Mouse (Mus musculus): ENCODE measurements around the gene Rtp2.
"Not testable (repeated sequence)": the region's sequence is repeated elsewhere in the genome, so short reads cannot be mapped to it uniquely, and the experiment has no call there.

Gene Rtp2

DNA sequence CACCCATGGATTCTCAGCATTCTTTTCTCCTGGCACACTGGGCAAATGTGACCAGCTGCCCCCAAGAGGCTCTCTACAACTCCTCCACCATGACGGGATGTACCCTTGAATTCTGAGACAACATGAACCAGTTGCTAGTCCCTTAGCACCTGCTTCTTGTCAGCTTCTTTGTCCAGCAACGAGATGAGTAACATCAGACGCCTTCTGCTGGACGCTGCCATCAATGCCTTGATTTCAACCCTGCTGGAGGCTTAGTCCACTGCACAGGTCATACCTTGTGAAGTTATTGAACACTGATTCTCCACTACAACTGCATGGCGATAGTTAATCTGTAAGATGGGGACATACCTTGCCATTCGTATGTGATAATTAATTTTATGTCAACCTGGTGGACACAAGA lies 15.5 kb upstream of the Rtp2 start:
- DNase-seq, result no peak

DNA sequence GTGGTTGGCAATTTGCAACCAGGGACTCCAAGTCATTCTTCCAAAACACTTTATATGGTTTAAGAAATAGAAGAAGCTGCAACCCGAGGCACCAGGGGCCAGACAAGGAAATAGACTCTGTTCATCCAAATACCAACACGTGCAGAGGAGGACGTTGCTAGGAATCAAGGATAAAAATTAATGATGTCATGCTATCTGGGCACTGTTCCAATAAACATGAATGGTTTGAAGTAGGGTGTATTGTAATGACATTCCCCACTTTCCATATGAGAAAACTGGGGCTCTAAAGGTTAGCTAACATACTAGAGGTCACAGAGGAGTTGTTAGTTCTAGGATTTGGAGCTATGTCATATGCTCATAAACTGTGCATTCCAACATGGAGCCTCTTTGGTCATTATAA lies 12.6 kb upstream of the Rtp2 start:
- no peak for DNase-seq

DNA sequence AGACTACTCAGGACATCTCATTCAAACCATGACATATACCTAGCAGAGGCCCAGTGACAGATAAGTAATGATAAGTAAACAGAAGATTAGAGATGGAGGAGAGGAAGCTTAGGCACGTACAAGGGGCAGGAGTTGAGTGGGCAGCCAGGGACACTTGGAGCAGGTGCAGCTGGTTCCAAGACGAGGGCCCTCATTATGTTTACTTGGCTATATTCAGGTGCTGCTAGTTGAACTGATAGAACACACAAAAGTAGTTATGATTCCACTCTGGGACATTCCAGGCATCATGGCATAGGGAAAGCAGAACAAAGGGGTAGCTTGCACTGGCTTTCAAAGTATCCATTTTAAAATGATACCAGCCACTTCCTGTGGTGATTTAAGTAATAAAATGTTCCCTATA lies 2.2 kb upstream of the Rtp2 start:
- no peak for DNase-seq

DNA sequence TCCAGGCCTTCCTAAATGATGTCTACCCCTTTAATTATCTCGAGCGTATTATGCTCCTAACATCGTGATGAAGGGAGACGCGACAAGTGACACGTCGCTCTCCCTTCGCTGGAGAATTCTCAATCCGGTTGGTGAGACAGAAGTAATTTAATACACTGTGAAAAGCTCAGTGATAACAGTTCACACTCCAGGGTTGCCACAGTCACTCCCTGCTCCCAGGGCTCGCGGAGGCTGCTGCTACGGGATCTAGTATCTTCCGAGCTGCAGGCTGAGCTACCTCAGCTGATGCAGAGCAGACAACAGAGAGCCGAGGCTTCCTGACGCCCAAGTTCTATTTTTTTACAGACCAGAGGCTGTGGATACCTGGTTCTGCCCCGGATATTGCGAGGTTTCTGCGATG lies 919 bp downstream of the Rtp2 start:
- no peak for DNase-seq

DNA sequence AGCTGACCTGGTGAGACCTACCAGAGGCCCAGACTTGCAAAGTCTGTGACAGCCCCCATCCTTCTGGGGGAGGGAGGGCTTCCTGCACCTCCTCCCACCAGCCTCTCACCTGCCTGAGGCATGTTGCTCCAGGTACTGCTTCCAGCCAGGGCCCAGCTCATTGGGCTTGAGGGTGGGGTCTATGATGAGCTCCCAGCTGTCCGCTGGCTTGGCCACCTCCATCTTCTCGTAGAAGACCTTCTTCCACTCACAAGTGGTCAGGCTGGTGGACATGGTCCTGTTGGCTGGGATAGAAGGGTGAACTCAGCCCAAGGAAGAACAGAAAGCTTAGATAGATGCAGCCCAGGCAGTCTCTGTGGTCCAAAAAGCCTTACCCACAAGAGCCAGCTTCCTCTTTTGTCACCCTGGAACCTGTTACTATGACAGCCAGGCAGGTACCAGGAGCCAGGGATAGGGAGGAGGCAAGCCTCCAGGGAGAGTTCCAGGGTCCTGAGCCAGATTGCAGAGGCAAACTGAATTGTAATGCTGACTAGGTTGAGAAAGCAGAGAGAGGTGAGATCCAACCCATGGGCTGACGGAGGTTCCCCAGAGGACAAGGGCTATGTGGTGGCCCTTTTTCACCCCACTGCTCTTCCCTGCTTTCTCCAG lies 1.6 kb downstream of the Rtp2 start:
- no peak for DNase-seq

DNA sequence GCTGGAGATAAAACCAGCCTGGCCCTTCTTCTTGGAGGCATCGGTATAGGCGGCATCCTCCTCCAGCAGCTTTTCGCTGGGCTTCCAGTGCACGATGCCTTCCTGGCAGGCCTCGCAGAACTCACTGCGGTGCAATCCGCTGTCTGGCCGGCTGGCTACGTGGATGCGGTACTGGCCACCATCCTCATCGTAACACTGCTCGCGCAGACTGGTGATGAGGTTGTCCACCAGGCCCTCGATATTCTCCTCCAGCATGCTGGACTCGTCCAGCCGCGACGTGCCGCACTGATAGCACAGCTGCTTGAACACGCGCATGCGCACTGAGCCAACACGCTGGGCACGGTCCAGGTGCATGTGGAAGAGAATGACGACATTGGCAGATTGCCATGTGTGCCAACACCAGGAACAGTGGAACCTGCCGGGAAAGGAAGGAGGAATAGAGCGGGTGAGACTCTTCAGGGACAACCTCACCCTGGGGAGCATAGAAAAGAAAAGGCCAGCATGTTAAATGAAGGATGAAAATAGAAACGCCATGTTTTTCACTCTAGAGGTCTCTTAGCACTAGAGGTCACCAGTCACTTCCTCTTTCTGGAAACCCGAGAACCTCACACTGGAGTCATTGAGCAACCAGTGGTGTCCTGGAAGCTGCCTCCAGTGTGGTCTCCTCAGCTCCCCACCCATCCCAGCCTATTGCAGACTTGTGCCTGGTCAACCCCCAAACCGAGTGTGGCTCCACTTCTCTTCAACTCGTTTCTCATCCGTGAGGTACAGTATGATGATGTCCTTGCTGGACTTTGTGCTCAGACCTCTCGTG lies 4.7 kb downstream of the Rtp2 start:
- DNase-seq, result no peak

DNA sequence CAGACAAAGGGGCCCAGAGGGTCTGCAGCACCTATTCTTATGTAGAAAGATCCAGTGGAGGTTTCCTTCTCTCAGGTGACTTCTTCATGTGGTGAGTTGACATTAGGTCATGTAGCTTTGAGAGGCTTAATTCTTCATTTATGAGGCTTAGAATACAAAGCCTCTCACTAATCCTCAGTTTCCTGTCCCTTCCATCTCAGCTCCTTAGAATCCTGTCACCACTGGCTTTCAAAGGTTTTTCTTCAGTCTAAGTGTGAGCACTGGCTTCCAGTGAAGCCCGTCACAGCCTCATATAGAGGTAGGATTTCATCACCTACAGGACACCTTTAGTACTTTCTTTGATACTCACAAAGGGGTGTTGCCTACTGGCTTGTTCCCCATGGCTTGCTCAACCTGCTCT lies 9.3 kb downstream of the Rtp2 start:
- no peak for DNase-seq

DNA sequence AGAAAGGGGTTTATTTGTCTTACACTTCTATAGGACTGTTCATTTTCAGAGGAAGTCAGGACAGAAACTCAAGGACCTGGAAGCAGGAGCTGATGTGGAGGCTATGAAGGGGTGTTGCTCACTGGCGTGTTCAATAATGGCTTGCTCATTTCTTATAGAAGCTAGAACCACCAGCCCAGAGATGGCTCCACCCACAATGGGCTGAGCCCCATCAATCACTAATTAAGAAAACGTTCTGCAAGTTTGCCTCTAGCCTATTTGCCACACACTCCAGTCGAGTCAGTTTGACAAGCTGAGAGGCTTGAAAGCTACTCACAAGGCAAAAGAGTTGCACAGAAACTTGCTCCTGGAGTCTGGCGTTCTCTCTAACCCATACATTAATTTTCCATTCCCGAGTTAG lies 10.5 kb downstream of the Rtp2 start:
- DNase-seq, result no peak

DNA sequence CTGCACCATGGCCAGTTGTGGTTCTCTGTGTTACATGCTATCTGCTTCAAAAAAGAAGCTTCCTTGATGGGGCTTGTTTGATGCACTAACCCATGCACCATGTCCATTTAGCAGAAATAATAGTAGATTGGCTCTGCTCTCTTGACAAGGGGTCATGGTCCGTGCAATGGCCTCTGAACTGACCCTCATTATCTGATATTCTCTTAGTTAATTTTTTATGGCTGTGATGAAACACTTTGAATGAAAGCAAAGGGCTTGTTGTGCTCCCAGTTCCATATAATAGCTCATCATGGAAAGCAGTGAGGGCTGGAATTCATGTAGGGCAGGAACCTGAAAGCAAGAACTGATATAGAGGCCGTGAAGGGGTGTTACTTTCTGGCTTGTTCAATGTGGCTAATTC lies 12.8 kb downstream of the Rtp2 start:
- no peak for DNase-seq

DNA sequence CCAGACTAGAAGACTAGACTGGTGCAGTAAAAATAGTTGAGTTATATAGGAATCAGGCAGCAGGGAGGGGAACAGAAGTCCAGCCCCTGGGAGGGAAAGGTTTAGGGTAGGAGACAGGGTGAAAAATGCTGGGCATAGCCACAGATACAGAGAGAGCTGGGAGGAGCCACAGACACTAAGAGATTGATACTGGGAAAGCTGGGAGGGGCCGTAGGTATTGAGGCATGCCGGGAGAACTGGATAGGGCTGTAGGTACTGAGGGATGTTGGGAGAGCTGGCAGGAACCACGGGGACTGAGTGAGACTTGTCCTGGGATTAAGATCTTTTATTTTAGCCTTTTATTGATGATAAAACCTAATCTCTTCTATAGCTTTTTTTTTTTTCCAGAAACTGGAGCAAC lies 18.8 kb downstream of the Rtp2 start:
- no peak for DNase-seq

DNA sequence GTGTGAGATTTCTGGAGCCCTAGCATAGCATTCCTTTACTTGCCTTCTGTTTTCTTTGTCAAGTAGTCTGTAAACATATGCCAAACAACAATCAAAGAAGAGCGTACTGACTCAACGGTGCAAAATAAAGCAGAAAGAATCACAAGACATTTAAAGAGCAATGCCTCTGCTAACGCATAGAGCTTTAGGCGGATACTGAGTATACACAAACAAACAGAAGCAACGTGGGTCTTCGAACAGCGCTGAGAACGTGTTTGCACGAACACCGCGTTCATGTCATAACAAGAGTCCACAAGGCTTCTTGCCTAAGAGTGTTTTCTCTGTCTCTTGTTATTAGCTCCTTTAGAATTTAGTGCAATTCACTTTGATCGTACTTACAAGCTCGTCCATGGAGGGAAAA lies 19.5 kb downstream of the Rtp2 start:
- DNase-seq, result no peak

DNA sequence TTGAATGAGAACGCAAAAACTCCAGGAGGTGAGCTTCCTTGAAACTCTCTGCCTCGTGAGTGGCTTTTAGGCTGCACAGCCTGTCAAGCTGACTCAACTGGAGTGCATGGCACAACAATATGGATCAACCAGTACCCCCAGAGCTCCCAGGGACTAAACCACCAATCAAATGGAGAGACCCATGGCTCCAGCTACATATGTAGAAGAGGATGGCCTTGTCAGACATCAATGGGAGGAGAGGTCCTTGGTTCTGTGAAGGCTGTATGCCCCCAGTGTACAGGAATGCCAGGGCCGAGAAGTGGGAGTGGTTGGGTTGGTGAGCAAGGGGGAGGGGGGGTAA lies 23.2 kb downstream of the Rtp2 start:
- DNase-seq, result not testable (repeated sequence)

DNA sequence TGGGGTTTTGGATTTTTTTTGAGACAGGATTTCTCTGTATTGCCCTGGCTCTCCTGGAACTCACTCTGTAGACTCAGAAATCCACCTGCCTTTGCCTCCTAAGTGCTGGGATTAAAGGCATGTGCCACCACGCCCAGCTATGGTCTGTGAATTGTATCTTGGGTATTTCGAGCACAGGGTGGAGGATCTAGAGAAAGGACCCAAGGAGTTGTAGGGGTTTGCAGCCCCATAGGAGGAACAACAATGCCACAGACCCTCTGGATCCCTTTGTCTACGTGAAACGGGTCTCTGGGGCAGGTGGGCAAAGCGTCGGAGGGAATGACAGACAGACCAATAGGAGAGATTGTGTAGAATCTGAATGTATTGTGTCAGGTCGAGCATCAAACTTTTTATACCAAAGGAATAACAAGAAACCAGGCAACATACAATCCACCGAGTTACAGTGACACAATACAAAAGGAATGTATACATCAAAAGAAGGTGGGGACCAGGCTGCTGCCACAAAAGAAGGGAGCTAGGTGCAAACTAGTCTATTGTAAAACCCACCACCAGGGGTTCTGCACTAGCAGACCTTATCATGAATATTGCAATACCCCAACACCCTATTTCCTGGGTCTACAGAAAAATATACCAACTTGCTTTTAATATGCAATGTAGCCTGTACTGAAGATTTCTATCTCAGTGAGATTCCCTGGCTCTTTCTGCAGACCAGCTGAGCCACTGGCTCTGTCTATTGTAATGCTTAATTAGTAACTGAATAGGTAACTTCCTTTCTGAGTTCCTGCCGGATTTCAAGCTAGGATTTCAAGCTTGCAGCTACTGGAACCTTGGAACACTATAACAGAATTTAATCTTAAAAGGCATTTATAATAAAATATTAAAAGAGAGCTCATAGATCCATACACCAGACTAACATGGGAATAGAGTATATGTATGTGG lies 23.8 kb downstream of the Rtp2 start:
- not testable (repeated sequence) for DNase-seq

DNA sequence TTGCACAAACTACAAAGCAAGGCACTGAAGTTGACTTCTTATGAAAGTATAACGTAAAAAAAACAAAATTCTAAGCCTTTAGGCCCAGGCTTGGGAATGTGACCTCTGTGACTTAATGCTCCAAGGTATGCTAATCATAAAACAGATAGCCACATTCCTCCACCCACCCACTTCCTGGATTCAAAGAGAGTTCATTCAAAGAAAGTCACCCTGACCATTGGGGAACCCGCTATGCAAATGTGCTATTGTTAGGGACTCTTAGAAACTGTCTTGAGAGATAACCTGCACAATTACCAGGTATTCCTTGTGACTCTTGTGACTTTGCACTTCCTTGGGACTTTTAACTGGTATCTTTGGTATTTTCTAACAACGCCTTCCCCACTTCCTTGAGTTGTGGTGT lies 25.6 kb downstream of the Rtp2 start:
- DNase-seq, result not testable (repeated sequence)

DNA sequence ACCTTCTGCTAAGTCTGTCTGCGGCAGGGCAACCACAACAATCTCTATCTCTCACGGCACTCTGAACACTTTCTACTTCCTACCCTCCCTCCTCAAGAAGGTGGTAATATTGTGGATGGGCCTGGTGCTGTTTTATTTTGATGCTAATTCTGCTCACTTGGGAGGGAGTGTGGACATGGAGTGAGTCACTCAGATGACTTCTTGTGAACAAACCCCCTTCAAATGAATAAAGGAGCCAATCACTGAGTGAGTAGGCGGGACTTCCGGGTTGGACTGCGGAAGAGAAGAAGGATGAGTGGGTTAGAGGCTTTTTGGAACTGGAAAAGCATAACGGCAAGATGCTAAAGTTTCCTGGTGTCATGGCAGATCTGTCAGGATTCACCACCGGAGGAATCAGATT lies 30.8 kb downstream of the Rtp2 start:
- DNase-seq, result no peak

DNA sequence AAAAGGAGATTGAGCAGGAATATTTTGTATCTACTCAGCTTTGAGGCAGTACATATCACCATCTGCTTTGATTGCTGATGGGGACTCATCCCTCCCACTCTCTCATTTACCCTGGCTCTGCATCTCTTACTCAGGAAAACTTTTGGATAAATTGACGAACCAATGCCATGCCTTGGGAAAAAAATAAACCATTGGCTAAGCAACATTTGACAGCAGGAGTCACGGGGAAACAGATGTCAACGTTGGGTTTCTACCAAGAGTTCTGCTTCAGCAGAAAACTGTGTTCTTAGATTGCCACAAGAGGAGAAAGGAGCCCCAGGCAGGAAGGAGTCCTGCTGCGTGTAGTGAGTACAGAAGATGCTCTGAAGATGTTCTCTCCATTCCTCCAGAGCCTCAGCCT lies 32.1 kb downstream of the Rtp2 start:
- DNase-seq, result no peak

DNA sequence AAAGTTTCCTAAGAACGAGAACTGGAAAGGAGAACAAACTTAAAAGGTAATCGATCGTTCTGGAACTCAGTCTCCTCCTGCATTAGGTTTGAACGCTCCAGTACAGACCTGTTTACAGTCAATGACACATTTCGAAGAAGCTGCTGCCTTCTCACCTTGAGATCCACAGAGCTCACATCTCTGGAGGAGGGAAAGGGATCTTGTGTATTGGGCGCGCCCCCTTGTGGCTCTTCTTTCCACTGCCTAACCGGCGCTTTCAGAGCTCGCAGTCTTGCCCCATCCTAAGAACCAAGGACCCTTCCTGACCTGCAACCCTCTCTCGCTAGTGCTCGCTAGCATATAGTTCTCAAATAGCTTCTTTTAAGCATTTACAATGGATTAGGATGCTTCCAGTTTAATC lies 33.4 kb downstream of the Rtp2 start:
- peak; percentile 68 for DNase-seq

DNA sequence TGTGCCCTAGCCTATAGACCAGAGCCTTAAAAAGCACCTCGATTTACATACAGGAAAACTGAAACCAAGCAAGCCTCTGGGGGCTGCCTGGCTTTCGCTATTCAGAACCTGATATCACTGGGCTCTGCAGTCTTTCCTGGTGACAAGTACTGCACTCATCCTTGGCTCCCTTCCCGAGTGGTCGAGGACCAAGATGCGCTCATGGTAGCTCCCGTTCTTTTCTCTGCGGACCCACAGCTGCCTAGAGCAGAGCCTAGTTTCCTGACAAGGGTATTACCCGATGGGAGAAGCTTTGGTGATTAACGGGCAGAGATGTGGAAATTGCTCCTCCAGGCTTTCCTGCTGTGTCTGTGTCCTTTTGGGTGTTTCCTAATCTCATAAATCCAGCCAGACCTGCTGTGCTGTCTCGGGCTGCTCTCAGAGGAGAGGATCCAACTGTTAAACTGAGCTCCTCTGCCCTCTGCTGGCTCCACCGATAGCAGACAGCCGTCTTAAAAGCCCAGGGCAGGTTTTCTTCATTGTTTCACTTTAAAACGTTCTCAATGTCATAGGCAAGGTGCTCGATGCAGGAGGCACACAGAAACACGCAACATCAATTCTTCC lies 34.1 kb downstream of the Rtp2 start:
- peak; percentile 44 for DNase-seq

DNA sequence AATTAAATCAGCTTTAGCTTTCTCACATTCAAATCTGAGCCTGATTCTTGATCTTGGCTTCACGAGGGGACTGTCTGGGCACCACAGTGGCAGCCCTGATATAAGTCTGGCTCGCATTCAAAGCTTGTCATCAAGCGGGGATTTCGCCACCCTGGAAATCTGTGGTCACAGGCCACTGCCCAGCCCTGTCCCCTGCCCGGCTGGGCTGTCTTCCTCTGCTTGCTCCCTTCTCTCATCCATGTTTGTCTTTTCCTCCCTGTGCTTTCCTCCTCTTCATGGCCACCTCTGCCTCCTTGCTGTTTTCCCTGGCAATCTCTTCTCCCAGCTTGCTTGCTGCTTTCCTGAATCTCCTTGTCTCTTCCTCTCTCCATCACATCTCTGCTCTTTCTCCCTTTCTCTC lies 34.7 kb downstream of the Rtp2 start:
- no peak for DNase-seq

DNA sequence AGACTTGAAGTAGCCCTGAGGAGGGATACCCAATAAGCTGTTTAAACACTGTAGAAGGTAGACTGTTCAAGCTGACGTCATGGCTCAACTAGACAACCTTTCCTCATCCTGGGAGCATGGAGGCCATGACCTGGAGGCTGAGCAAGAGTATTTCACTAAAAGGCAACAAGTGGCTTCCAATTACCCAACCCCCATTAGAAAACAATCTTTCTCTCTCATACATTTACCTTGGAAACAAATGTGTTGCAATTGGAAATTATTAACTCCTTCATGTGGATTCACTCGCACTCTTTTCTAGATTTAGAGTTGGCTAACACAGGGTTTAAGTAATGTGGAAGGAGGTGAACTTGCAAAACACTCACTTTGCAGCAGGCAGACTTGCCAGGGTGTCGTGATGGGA lies 37.1 kb downstream of the Rtp2 start:
- DNase-seq, result no peak

DNA sequence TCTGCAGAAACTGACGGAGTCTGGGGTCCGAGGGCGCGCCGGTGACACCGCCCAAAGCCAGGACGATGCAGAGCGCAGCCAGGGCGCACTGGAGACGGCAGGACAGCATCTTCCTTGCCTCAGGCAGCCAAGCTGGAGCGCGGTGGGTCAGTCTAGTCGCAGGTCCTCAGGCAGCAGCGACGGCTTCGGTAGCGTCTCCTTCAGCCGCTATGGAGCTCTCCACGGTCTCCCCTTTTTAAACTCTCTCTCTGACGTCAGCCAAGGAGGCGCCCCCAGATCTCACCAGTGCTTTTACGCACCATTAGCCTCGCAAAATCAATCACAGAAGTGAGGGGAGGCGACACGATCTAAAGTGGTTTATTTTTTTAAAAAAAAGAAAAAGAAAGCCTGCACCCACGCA lies 41.6 kb downstream of the Rtp2 start, which contains the start of gene Sst:
Gene Sst, minus strand, starts transcription at position 323 of the 400 bp plus-strand sequence.
- no peak for DNase-seq

DNA sequence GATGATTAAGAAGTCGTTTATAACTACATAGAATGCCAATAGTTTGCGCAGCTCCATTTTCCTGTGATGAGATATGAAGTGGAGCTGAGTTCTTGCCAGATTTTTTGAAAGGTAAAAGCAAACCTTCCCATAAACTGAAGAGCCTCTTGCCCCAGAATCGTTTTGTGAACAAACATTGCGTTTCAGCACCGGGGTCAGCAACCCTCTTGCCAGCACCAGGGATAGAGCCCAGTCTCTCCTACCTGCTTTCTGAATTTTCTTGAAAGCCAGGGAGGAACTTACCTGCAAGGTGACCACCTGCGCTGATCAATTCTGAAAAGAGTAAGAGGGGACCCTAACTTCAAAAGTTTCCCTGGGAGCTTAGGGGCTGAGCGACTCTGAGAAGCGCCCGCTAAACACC lies 42.0 kb downstream of the Rtp2 start:
- DNase-seq, result no peak

DNA sequence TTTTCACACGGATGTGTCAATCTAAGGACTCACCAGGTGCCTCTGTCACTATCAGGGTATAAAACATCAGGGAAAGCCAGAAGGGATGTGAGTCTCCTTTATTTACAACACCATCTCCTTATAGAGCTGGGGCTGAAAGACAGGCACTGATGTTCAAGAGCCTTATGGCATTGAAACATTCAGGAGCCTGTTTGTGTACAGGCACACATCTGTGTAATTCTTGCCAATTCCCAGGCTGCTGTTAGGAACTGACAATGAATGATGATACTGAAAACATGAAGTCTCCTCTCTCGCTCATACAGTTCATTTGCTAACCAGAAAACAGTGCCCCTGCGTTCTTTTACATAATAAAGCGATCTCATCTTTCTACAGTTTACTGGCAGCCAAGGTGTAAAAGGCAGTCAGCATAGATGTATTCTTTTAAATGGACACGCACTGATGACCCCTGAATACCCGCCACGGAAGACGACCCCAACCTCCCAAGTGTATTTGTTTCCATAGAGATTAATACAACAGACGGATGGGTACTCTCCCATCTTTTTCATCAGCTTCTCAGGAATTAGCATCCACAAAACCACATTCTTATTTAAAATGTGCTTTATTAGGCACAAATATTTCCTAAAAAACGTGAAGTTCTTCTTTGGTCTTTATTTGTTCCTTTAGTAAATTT lies 44.1 kb downstream of the Rtp2 start:
- DNase-seq, result no peak
